Mouse (Mus musculus) erythroblast, embryonic 14.5 days (primary cell): Measurements from ENCODE around the gene Rubcnl. TPM values are rescaled to one million over a fixed set of nuclear protein-coding genes. Genes with fewer than 3 reads are reported as not detected.

Source experiments
- H3K27me3 ChIP-seq: 2 replicates; pipeline ENCODE4 v1.6.1; 2012; ENCODE audit warnings: inconsistent platforms; ENCODE audit not compliant: control insufficient read depth
- H3K36me3 ChIP-seq: 2 replicates; pipeline ENCODE4 v1.6.1; 2012; ENCODE audit warnings: mild to moderate bottlenecking, inconsistent platforms; ENCODE audit not compliant: control insufficient read depth
- H3K4me1 ChIP-seq: 2 replicates; pipeline ENCODE4 v1.6.1; 2012; ENCODE audit warnings: inconsistent platforms; ENCODE audit not compliant: control insufficient read depth
- H3K4me3 ChIP-seq: replicated peaks from 2 replicates; pipeline ENCODE3; 2012; ENCODE audit warnings: moderate library complexity, mild to moderate bottlenecking, inconsistent platforms
- H3K9me3 ChIP-seq: 2 replicates; pipeline ENCODE4 v1.6.1; 2012; ENCODE audit warnings: low read length, inconsistent platforms, mixed read lengths; ENCODE audit not compliant: control insufficient read depth
- GATA1 ChIP-seq: IDR thresholded peaks from 2 replicates; pipeline ENCODE4 v1.6.1; 2012; ENCODE audit warnings: low read length, inconsistent platforms, mixed read lengths
- TAL1 ChIP-seq: IDR thresholded peaks from 3 replicates; pipeline ENCODE4 v1.6.1; 2012; ENCODE audit warnings: low read length, inconsistent platforms, mixed read lengths
- polyA plus RNA-seq: library from polyadenylated mRNA; stranded (reverse); fragments of >175 nt; gene quantifications from 2 replicates; pipeline ENCODE4 v1.2.3, GENCODE M21; 2012

Gene Rubcnl
- polyA plus RNA-seq, 1 experiment = 0.01 TPM

DNA sequence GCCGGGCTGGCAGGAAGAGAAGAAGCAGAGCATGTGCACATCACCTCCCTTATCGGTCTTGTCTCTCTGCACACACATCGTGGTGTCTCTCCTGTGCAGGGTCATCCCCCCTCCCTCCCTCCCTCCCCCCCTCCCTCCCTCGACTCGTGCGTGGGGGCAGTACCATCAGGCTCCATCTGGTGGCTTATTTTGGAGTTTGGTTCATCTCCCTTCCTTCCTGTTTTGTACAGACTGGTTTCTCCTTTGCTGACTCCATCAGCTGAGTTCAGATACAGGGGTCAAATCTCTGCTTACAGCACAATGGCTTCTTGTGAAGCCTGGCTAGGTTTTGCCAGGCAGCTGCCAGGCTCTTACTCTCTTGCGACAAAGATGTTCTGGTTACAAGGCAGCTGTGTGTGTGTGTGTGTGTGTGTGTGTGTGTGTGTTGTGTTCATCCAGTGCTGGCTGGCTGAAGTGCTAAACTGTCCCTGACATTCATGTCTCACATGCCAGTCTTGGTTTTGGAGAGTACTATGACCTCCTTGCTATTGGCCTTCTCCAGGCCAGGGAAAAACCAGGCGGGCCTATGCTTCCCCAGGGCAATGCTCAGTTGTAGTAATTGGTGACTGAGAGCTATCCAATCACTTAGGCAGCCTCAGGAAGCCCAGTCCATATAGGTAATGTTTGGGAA lies 4.7 kb upstream of the Rubcnl start:
- H3K4me3 ChIP-seq = no peak overlapping the region
- no peaks in the 10 kb centered on the region for H3K36me3 ChIP-seq
- TF ChIP-seq GATA1 = no peak
- TF ChIP-seq TAL1 = no peak
- H3K9me3 ChIP-seq = no peaks in the 10 kb centered on the region
- peaks cover 4% of the 10 kb centered on the region for H3K27me3 ChIP-seq
- peaks cover 3% of the 10 kb centered on the region for H3K4me1 ChIP-seq

DNA sequence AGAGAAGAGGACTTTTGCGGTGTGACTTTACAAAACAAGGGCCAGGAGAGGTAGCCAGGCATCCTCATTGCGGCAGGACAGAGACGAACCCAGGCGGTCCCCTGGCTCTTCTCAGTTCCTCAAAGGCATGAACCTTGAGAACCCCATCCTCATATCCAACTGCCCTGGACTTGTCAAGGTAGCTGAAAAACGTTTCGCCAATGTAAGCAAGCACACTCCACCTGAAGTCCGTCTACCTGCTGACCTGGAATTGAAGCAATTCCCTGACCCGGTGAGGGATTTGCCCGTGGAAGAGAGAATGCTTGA lies 841 bp downstream of the Rubcnl start:
- TF ChIP-seq TAL1 = no peak
- no peak for TF ChIP-seq GATA1
- H3K36me3 ChIP-seq = no peaks in the 10 kb centered on the region
- H3K27me3 ChIP-seq = peaks cover 16% of the 10 kb centered on the region
- peaks cover 6% of the 10 kb centered on the region for H3K4me1 ChIP-seq
- no peak overlapping the region for H3K4me3 ChIP-seq
- no peaks in the 10 kb centered on the region for H3K9me3 ChIP-seq

GRCm38 (mm10) chr14:75017277-75017676 lies 1.4 kb downstream of the Rubcnl start:
- H3K4me1 ChIP-seq = peaks cover 6% of the 10 kb centered on the region
- TF ChIP-seq GATA1 = no peak
- TF ChIP-seq TAL1 = no peak
- no peaks in the 10 kb centered on the region for H3K9me3 ChIP-seq
- H3K4me3 ChIP-seq = no peak overlapping the region
- H3K27me3 ChIP-seq = peaks cover 16% of the 10 kb centered on the region
- H3K36me3 ChIP-seq = no peaks in the 10 kb centered on the region

- no peaks in the 10 kb centered on the region for H3K36me3 ChIP-seq
- no peak overlapping the region for H3K4me3 ChIP-seq
- H3K9me3 ChIP-seq = no peaks in the 10 kb centered on the region
- H3K27me3 ChIP-seq = peaks cover 16% of the 10 kb centered on the region
- peaks cover 6% of the 10 kb centered on the region for H3K4me1 ChIP-seq
- TF ChIP-seq TAL1 (no peak), GATA1 (no peak)
These were observed 2.3 kb downstream of the Rubcnl start for GRCm38 (mm10) chr14:75017877-75018825.

- no peak overlapping the region for H3K4me3 ChIP-seq
- TF ChIP-seq TAL1 (no peak), GATA1 (no peak)
- no peaks in the 10 kb centered on the region for H3K9me3 ChIP-seq
- H3K27me3 ChIP-seq = peaks cover 16% of the 10 kb centered on the region
- peaks cover 6% of the 10 kb centered on the region for H3K4me1 ChIP-seq
- no peaks in the 10 kb centered on the region for H3K36me3 ChIP-seq
These were observed 3.0 kb downstream of the Rubcnl start for GRCm38 (mm10) chr14:75018829-75019228.

GRCm38 (mm10) chr14:75020581-75021253 lies 4.9 kb downstream of the Rubcnl start:
- Histone ChIP-seq H3K4me1 (peaks cover 6% of the 10 kb centered on the region), H3K27me3 (peaks cover 16% of the 10 kb centered on the region), H3K36me3 (no peaks in the 10 kb centered on the region), H3K9me3 (no peaks in the 10 kb centered on the region), H3K4me3 (no peak overlapping the region)
- TF ChIP-seq TAL1 (no peak), GATA1 (no peak)

- Histone ChIP-seq H3K4me1 (no peaks in the 10 kb centered on the region), H3K9me3 (no peaks in the 10 kb centered on the region), H3K27me3 (no peaks in the 10 kb centered on the region), H3K36me3 (no peaks in the 10 kb centered on the region), H3K4me3 (no peak overlapping the region)
- TF ChIP-seq TAL1 = no peak
These were observed 6.7 kb downstream of the Rubcnl start for GRCm38 (mm10) chr14:75022522-75022921.

DNA sequence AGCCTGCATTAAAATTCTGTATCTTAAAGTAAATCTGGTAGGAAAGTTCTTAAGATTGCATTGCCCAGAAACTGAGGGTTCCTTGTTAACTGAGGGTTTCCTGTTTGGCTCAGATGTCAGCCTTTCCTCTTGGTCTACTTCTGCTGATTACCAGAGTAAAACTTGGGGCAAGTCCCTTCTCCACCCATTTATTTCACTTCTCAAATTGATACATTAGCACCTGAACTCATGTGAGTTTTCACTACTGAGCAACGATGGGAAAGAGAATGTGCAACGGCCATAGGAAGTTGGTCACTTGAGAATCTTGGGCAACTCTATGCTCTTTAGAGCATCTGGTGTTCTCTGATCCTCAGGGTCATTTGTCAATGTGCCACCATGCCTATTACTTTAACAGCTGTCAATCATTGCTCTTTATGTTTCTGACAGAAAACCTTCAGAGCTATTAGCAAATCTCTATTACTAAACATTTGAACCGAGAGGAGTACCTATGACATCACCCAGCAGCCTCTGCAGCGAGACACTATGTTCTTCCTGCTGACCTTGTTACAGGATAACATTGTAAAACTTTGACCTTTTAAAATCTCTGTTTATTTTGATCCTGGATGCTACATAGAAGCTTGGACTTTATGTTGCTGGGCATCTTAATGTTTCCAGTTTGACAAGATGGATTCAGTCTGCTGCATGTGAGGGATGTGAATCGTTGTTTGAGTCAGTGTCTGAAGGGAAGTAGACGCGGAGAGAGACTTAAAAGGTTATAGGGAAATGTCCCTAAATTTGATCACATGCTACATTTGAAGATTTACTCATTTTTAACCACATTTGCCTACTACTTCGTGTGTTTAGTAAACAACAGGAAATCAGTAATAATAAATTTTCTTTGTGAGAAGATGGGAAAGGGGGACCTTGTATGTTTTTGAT lies 9.2 kb downstream of the Rubcnl start:
- Histone ChIP-seq H3K4me1 (no peaks in the 10 kb centered on the region), H3K36me3 (no peaks in the 10 kb centered on the region), H3K9me3 (no peaks in the 10 kb centered on the region), H3K27me3 (no peaks in the 10 kb centered on the region), H3K4me3 (no peak overlapping the region)
- TF ChIP-seq GATA1 (no peak), TAL1 (no peak)
